Mouse (Mus musculus) lung, adult 2 months (tissue): ENCODE measurements around the gene Elane. TPM values are rescaled to one million over a fixed set of nuclear protein-coding genes. Genes with fewer than 3 reads are reported as not detected.

Experiments
- DNase-seq: peaks from one replicate; pipeline ENCODE4 v3.0.0; 2022
- H3K4me1 ChIP-seq: fragments of 200-500 bp; 2 replicates; pipeline ENCODE4 v1.6.1; 2011; ENCODE audit warnings: low read length; ENCODE audit not compliant: control insufficient read depth, insufficient read depth
- H3K4me3 ChIP-seq: fragments of 200-500 bp; replicated peaks from 2 replicates; pipeline ENCODE3; 2011; ENCODE audit warnings: low read depth, mild to moderate bottlenecking, control low read depth, low read length; ENCODE audit errors: extremely low read depth
- CTCF ChIP-seq: fragments of 200-500 bp; IDR thresholded peaks from 2 replicates; pipeline ENCODE4 v1.5.1; 2011; ENCODE audit warnings: mild to moderate bottlenecking, low read length, control low read depth; ENCODE audit not compliant: insufficient read depth
- POLR2A ChIP-seq: fragments of 200-500 bp; IDR thresholded peaks from 2 replicates; pipeline ENCODE4 v1.6.1; 2011; ENCODE audit warnings: low read depth, mild to moderate bottlenecking, control low read depth, low read length, borderline replicate concordance; ENCODE audit errors: extremely low read depth
- WGBS: fragments of 180-500 bp; shearing (Covaris S2); methylation state at CpG from one replicate; pipeline ENCODE4 v1.1.7; 2018; 5-methylcytosine and 5-hydroxymethylcytosine counted together
- polyA plus RNA-seq: library from polyadenylated mRNA; depleted of rRNA; stranded (reverse); fragments of >200 nt; gene quantifications from 2 replicates; pipeline ENCODE4 v1.2.3, GENCODE M21; 2012; rRNA removed

The Elane gene
- polyA plus RNA-seq, 1 experiment, result 0.85 TPM

GRCm38 (mm10) chr10:79934794-79935569 is 48.9 kb downstream of the Elane start:
- H3K4me1 ChIP-seq, result peaks cover 40% of the 10 kb centered on the region
- no peak for TF ChIP-seq POLR2A
- TF ChIP-seq CTCF, result no peak
- 72% methylated on average over 16 of the region's 16 CpGs for WGBS
- no peak for DNase-seq
- H3K4me3 ChIP-seq, result no peak overlapping the region

- Histone ChIP-seq H3K4me1 (peaks cover 40% of the 10 kb centered on the region), H3K4me3 (no peak overlapping the region)
- 15% methylated on average over 10 of the region's 10 CpGs for WGBS
- no peak for DNase-seq
- TF ChIP-seq POLR2A, result no peak
- TF ChIP-seq CTCF, result no peak
These were observed 50.4 kb downstream of the Elane start for GRCm38 (mm10) chr10:79936284-79936910.

- peaks cover 40% of the 10 kb centered on the region for H3K4me1 ChIP-seq
- H3K4me3 ChIP-seq, result no peak overlapping the region
- TF ChIP-seq POLR2A (no peak), CTCF (no peak)
- 2% methylated on average over 27 of the region's 27 CpGs for WGBS
- DNase-seq, result peak; percentile 87
These were observed 50.9 kb downstream of the Elane start for GRCm38 (mm10) chr10:79936911-79937441.

Other genes with a start within 250 kb of the Elane start
- gene Shc2, start 248.3 kb upstream of the Elane start, polyA plus RNA-seq, result 2.4 and 2.7 TPM in 2 replicates
- not detected in 2 replicates for gene Odf3l2, start 240.5 kb upstream of the Elane start, polyA plus RNA-seq
- 0.13 TPM in 1 of 2 replicates, not detected in the other for gene Madcam1, start 221.7 kb upstream of the Elane start, polyA plus RNA-seq
- 70.4 and 84.7 TPM in 2 replicates for gene Tpgs1, start 216.9 kb upstream of the Elane start, polyA plus RNA-seq
- 112 and 121 TPM in 2 replicates for gene Cdc34, start 204.1 kb upstream of the Elane start, polyA plus RNA-seq
- gene Gzmm, start 197.2 kb upstream of the Elane start, polyA plus RNA-seq, result 1.5 and 1.6 TPM in 2 replicates
- 684 and 692 TPM in 2 replicates for gene Bsg, start 181.8 kb upstream of the Elane start, polyA plus RNA-seq
- 3.0 and 3.9 TPM in 2 replicates for gene Hcn2, start 169.6 kb upstream of the Elane start, polyA plus RNA-seq
- 42.0 and 46.2 TPM in 2 replicates for gene Polrmt, start 139.7 kb upstream of the Elane start, polyA plus RNA-seq
- gene Fgf22, start 131.2 kb upstream of the Elane start, polyA plus RNA-seq, result 0.10 and 1.0 TPM in 2 replicates
- gene Rnf126, start 119.3 kb upstream of the Elane start, polyA plus RNA-seq, result 103 and 134 TPM in 2 replicates
- gene Fstl3, start 109.0 kb upstream of the Elane start, polyA plus RNA-seq, result 65.8 and 72.7 TPM in 2 replicates
- 0.20 TPM in 1 of 2 replicates, not detected in the other for gene Prss57, start 95.3 kb upstream of the Elane start, polyA plus RNA-seq
- gene Palm, start 92.7 kb upstream of the Elane start, polyA plus RNA-seq, result 34.2 and 38.5 TPM in 2 replicates
- gene Misp, start 65.3 kb upstream of the Elane start, polyA plus RNA-seq, result 4.0 and 4.8 TPM in 2 replicates
- 224 and 265 TPM in 2 replicates for gene Ptbp1, start 31.8 kb upstream of the Elane start, polyA plus RNA-seq
- 3.6 and 5.0 TPM in 2 replicates for gene Prtn3, start 11.8 kb upstream of the Elane start, polyA plus RNA-seq
- gene Plppr3, start 11.6 kb upstream of the Elane start, polyA plus RNA-seq, result 8.4 and 8.9 TPM in 2 replicates
- gene Cfd, start 4.6 kb downstream of the Elane start, polyA plus RNA-seq, result 297 and 1,797 TPM in 2 replicates
- 76.2 and 79.1 TPM in 2 replicates for gene Med16, start 22.7 kb downstream of the Elane start, polyA plus RNA-seq
- not detected in 2 replicates for gene Gm26602, start 24.6 kb downstream of the Elane start, polyA plus RNA-seq
- 20.9 and 24.4 TPM in 2 replicates for gene Kiss1r, start 30.7 kb downstream of the Elane start, polyA plus RNA-seq
- 129 and 162 TPM in 2 replicates for gene R3hdm4, start 35.0 kb downstream of the Elane start, polyA plus RNA-seq
- gene Arid3a, start 40.8 kb downstream of the Elane start, polyA plus RNA-seq, result 7.8 and 8.6 TPM in 2 replicates
- 33.5 and 35.5 TPM in 2 replicates for gene Wdr18, start 73.9 kb downstream of the Elane start, polyA plus RNA-seq
- gene Grin3b, start 84.5 kb downstream of the Elane start, polyA plus RNA-seq, result 0.33 TPM in 1 of 2 replicates, not detected in the other
- gene Tmem259, start 98.1 kb downstream of the Elane start, polyA plus RNA-seq, result 294 and 318 TPM in 2 replicates
- 387 and 395 TPM in 2 replicates for gene Cnn2, start 102.3 kb downstream of the Elane start, polyA plus RNA-seq
- 31.4 and 38.2 TPM in 2 replicates for gene Abca7, start 110.2 kb downstream of the Elane start, polyA plus RNA-seq
- gene Arhgap45, start 130.4 kb downstream of the Elane start, polyA plus RNA-seq, result 102 and 103 TPM in 2 replicates
- gene Polr2e, start 153.5 kb downstream of the Elane start, polyA plus RNA-seq, result 199 and 208 TPM in 2 replicates
- gene Gpx4, start 160.9 kb downstream of the Elane start, polyA plus RNA-seq, result 581 and 623 TPM in 2 replicates
- gene Sbno2, start 219.3 kb downstream of the Elane start, polyA plus RNA-seq, result 83.7 and 85.8 TPM in 2 replicates
- gene Stk11, start 229.6 kb downstream of the Elane start, polyA plus RNA-seq, result 161 and 168 TPM in 2 replicates